Mouse (Mus musculus): ENCODE data around the gene Hp1bp3. TPM values are rescaled to one million over a fixed set of nuclear protein-coding genes. Genes with fewer than 3 reads are reported as not detected.
A peak's percentile ranks its signal among the peaks of the same experiment; 100 is the strongest.

Gene Hp1bp3
- 100 to 1,000 TPM; 169 to 180 TPM for total RNA-seq (2021)

- intact Hi-C loops (cut with DNase I), result loop anchor here (10.0 kb wide), 1 partner anchor 372 kb away; no protein-coding TSS in a partner anchor
- peak; percentile 71 to 76 for DNase-seq (ENCODE audit: low spot score in 2 of 2)
Measured at GRCm38 (mm10) chr4:138216200-138216890, at the start of gene Hp1bp3. Gene Hp1bp3, plus strand, starts transcription at chr4:138216296.

GRCm38 (mm10) chr4:138166519-138166918 is 49.6 kb upstream of the Hp1bp3 start:
- intact Hi-C loops (cut with DNase I), result no loop called here
- DNase-seq (ENCODE audit: low spot score in 2 of 2), result peak; percentile 49 to 81

GRCm38 (mm10) chr4:138168162-138168561 is 47.9 kb upstream of the Hp1bp3 start:
- intact Hi-C loops (cut with DNase I), result no loop called here
- DNase-seq (ENCODE audit: low spot score in 2 of 2), result no peak

GRCm38 (mm10) chr4:138169420-138169819 is 46.7 kb upstream of the Hp1bp3 start:
- DNase-seq (ENCODE audit: low spot score in 2 of 2), result no peak
- intact Hi-C loops (cut with DNase I), result no loop called here

- DNase-seq (ENCODE audit: low spot score in 2 of 2), result no peak
- intact Hi-C loops (cut with DNase I), result no loop called here
Measured at GRCm38 (mm10) chr4:138172686-138173085, 43.4 kb upstream of the Hp1bp3 start.

GRCm38 (mm10) chr4:138179391-138179790 is 36.7 kb upstream of the Hp1bp3 start:
- DNase-seq (ENCODE audit: low spot score in 2 of 2), result no peak
- intact Hi-C loops (cut with DNase I), result no loop called here

- intact Hi-C loops (cut with DNase I), result no loop called here
- DNase-seq (ENCODE audit: low spot score in 2 of 2), result peak in 1 of 2 experiments; percentile 68
Measured at GRCm38 (mm10) chr4:138180719-138181118, 35.4 kb upstream of the Hp1bp3 start.

- intact Hi-C loops (cut with DNase I), result no loop called here
- DNase-seq (ENCODE audit: low spot score in 2 of 2), result no peak
Measured at GRCm38 (mm10) chr4:138184056-138184455, 32.0 kb upstream of the Hp1bp3 start.

GRCm38 (mm10) chr4:138184573-138184981 is 31.5 kb upstream of the Hp1bp3 start:
- intact Hi-C loops (cut with DNase I), result no loop called here
- no peak for DNase-seq (ENCODE audit: low spot score in 2 of 2)

GRCm38 (mm10) chr4:138185961-138186360 is 30.1 kb upstream of the Hp1bp3 start:
- no peak for DNase-seq (ENCODE audit: low spot score in 2 of 2)
- intact Hi-C loops (cut with DNase I), result no loop called here

GRCm38 (mm10) chr4:138187995-138188394 is 28.1 kb upstream of the Hp1bp3 start:
- intact Hi-C loops (cut with DNase I), result no loop called here
- no peak for DNase-seq (ENCODE audit: low spot score in 2 of 2)

GRCm38 (mm10) chr4:138192561-138192960 is 23.5 kb upstream of the Hp1bp3 start:
- peak in 1 of 2 experiments; percentile 55 for DNase-seq (ENCODE audit: low spot score in 2 of 2)
- intact Hi-C loops (cut with DNase I), result no loop called here

GRCm38 (mm10) chr4:138200769-138201168 is 15.3 kb upstream of the Hp1bp3 start:
- DNase-seq (ENCODE audit: low spot score in 2 of 2), result no peak
- intact Hi-C loops (cut with DNase I), result no loop called here

GRCm38 (mm10) chr4:138201696-138202095 is 14.4 kb upstream of the Hp1bp3 start:
- intact Hi-C loops (cut with DNase I), result no loop called here
- DNase-seq (ENCODE audit: low spot score in 2 of 2), result no peak

GRCm38 (mm10) chr4:138210116-138210515 is 6.0 kb upstream of the Hp1bp3 start:
- no peak for DNase-seq (ENCODE audit: low spot score in 2 of 2)
- intact Hi-C loops (cut with DNase I), result loop anchor here (10.0 kb wide), 1 partner anchor 365 kb away; no protein-coding TSS in a partner anchor

GRCm38 (mm10) chr4:138213861-138214260 is 2.2 kb upstream of the Hp1bp3 start:
- intact Hi-C loops (cut with DNase I), result loop anchor here (10.0 kb wide), 1 partner anchor 369 kb away; no protein-coding TSS in a partner anchor
- no peak for DNase-seq (ENCODE audit: low spot score in 2 of 2)

- DNase-seq (ENCODE audit: low spot score in 2 of 2), result no peak
- intact Hi-C loops (cut with DNase I), result loop anchor here (10.0 kb wide), 1 partner anchor 371 kb away; no protein-coding TSS in a partner anchor
Measured at GRCm38 (mm10) chr4:138215671-138216199, 361 bp upstream of the Hp1bp3 start.

- intact Hi-C loops (cut with DNase I), result loop anchor here (10.0 kb wide), 1 partner anchor 372 kb away; no protein-coding TSS in a partner anchor
- DNase-seq (ENCODE audit: low spot score in 2 of 2), result peak; percentile 96 to 99
Measured at GRCm38 (mm10) chr4:138216891-138217392, 846 bp downstream of the Hp1bp3 start.

- peak in 1 of 2 experiments; percentile 30 for DNase-seq (ENCODE audit: low spot score in 2 of 2)
- intact Hi-C loops (cut with DNase I), result loop anchor here (10.0 kb wide), 1 partner anchor 373 kb away; no protein-coding TSS in a partner anchor
Measured at GRCm38 (mm10) chr4:138217441-138217840, 1.3 kb downstream of the Hp1bp3 start.

- intact Hi-C loops (cut with DNase I), result loop anchor here (10.0 kb wide), 1 partner anchor 373 kb away; no protein-coding TSS in a partner anchor
- no peak for DNase-seq (ENCODE audit: low spot score in 2 of 2)
Measured at GRCm38 (mm10) chr4:138217951-138218685, 2.0 kb downstream of the Hp1bp3 start.

Measured in left cerebral cortex, postnatal 25 days (tissue).